Mouse (Mus musculus): Measurements from ENCODE around the gene Myh3. TPM values are rescaled to one million over a fixed set of nuclear protein-coding genes. Genes with fewer than 3 reads are reported as not detected.

The Myh3 gene
- polyA plus RNA-seq, 1 experiment from 2014 or later, result 0.10 TPM

DNA sequence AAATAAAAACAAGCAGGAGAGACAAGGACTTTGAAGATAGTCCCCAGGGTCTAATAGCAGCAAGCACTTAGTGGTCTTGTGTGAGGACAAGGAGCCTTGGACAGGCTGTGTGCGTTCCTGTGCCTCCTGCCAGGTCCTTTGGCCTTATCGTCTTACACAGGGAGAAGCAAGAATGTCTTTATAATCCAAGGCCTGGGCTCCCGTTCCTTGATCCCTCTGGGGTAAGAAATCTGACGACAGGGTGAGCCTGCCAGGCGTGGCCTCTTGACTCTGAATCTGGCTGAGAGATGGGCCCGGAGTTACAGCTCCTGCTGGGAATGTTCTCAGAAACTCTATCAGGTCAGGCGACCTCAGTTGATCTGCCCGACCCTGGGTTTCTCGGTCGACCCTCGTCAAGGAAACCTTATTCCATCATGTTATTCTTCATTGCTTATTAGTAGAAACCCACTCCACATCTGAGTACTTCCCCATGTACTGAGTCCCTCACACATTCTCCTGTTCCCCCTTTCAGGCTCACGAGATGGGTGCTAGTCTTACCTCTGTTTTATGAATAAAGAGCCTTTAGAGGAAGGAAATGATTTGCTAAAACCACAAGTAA, 42.7 kb downstream of the Myh3 start:
- no peak for ATAC-seq
- Histone ChIP-seq H3K27ac (ENCODE audit: low read depth, low read length) (no peak overlapping the region), H3K36me3 (ENCODE audit: control insufficient read depth, insufficient read depth) (no peaks in the 10 kb centered on the region), H3K4me3 (ENCODE audit: low read depth, low read length) (no peak overlapping the region), H3K9ac (ENCODE audit: low read depth, low read length) (no peak overlapping the region), H3K9me3 (ENCODE audit: control insufficient read depth) (no peaks in the 10 kb centered on the region), H3K27me3 (replicated peaks; ENCODE audit: control insufficient read depth, insufficient read depth, low read length) (no peaks in the 10 kb centered on the region), H3K4me2 (replicated peaks; ENCODE audit: low read depth) (no peak overlapping the region), H3K4me1 (replicated peaks; ENCODE audit: control insufficient read depth, insufficient read depth, low read length) (no peaks in the 10 kb centered on the region)
- no peak for TF ChIP-seq CTCF (IDR thresholded peaks at IDR 0.05; ENCODE audit: low read depth)
- 68% methylated on average over 12 of the region's 12 CpGs for WGBS

DNA sequence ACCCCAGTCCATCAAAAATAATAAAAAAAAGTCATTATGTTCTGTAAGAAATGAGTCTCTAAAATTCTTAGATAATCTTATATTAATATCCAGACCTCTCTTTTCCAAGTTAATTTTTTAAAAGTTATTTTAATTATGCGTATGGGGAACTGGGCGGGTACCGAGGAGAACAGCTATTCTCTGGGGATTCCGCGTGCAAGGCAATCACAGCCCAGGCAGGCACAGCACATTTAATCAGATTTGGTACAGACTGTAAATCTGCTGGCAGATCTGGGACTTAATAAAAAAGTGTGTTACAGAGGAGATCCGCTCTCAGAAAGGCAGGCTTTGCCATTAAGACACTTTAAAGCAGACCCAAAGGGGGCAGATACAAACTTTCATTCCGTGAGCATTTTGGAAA, 46.8 kb downstream of the Myh3 start:
- Histone ChIP-seq H3K36me3 (ENCODE audit: control insufficient read depth, insufficient read depth) (no peaks in the 10 kb centered on the region), H3K4me3 (ENCODE audit: low read depth, low read length) (no peak overlapping the region), H3K9me3 (ENCODE audit: control insufficient read depth) (no peaks in the 10 kb centered on the region), H3K4me2 (replicated peaks; ENCODE audit: low read depth) (no peak overlapping the region), H3K27ac (ENCODE audit: low read depth, low read length) (no peak overlapping the region), H3K4me1 (replicated peaks; ENCODE audit: control insufficient read depth, insufficient read depth, low read length) (no peaks in the 10 kb centered on the region), H3K27me3 (replicated peaks; ENCODE audit: control insufficient read depth, insufficient read depth, low read length) (no peaks in the 10 kb centered on the region), H3K9ac (ENCODE audit: low read depth, low read length) (no peak overlapping the region)
- 85% methylated on average over 7 of the region's 7 CpGs for WGBS
- TF ChIP-seq CTCF (IDR thresholded peaks at IDR 0.05; ENCODE audit: low read depth), result no peak
- no peak for ATAC-seq

- no peak for TF ChIP-seq CTCF (IDR thresholded peaks at IDR 0.05; ENCODE audit: low read depth)
- H3K4me1 ChIP-seq (replicated peaks; ENCODE audit: control insufficient read depth, insufficient read depth, low read length), result no peaks in the 10 kb centered on the region
- H3K9ac ChIP-seq (ENCODE audit: low read depth, low read length), result no peak overlapping the region
- no peak for ATAC-seq
- H3K27me3 ChIP-seq (replicated peaks; ENCODE audit: control insufficient read depth, insufficient read depth, low read length), result no peaks in the 10 kb centered on the region
- no peak overlapping the region for H3K27ac ChIP-seq (ENCODE audit: low read depth, low read length)
- H3K9me3 ChIP-seq (ENCODE audit: control insufficient read depth), result no peaks in the 10 kb centered on the region
- H3K4me2 ChIP-seq (replicated peaks; ENCODE audit: low read depth), result no peak overlapping the region
- no peak overlapping the region for H3K4me3 ChIP-seq (ENCODE audit: low read depth, low read length)
- WGBS, result 80% methylated on average over 17 of the region's 17 CpGs
- no peaks in the 10 kb centered on the region for H3K36me3 ChIP-seq (ENCODE audit: control insufficient read depth, insufficient read depth)
Measured at GRCm38 (mm10) chr11:67125361-67125760, 47.3 kb downstream of the Myh3 start.

GRCm38 (mm10) chr11:67133526-67133925, 55.4 kb downstream of the Myh3 start:
- ATAC-seq, result no peak
- Histone ChIP-seq H3K9ac (ENCODE audit: low read depth, low read length) (no peak overlapping the region), H3K4me3 (ENCODE audit: low read depth, low read length) (no peak overlapping the region), H3K9me3 (ENCODE audit: control insufficient read depth) (no peaks in the 10 kb centered on the region), H3K4me2 (replicated peaks; ENCODE audit: low read depth) (no peak overlapping the region), H3K27me3 (replicated peaks; ENCODE audit: control insufficient read depth, insufficient read depth, low read length) (no peaks in the 10 kb centered on the region), H3K36me3 (ENCODE audit: control insufficient read depth, insufficient read depth) (no peaks in the 10 kb centered on the region), H3K4me1 (replicated peaks; ENCODE audit: control insufficient read depth, insufficient read depth, low read length) (no peaks in the 10 kb centered on the region), H3K27ac (ENCODE audit: low read depth, low read length) (no peak overlapping the region)
- WGBS, result 72% methylated on average over 2 of the region's 2 CpGs
- TF ChIP-seq CTCF (IDR thresholded peaks at IDR 0.05; ENCODE audit: low read depth), result no peak

GRCm38 (mm10) chr11:67134654-67135053, 56.6 kb downstream of the Myh3 start:
- Histone ChIP-seq H3K4me3 (ENCODE audit: low read depth, low read length) (no peak overlapping the region), H3K9ac (ENCODE audit: low read depth, low read length) (no peak overlapping the region), H3K27ac (ENCODE audit: low read depth, low read length) (no peak overlapping the region), H3K4me2 (replicated peaks; ENCODE audit: low read depth) (no peak overlapping the region), H3K27me3 (replicated peaks; ENCODE audit: control insufficient read depth, insufficient read depth, low read length) (no peaks in the 10 kb centered on the region), H3K9me3 (ENCODE audit: control insufficient read depth) (no peaks in the 10 kb centered on the region), H3K36me3 (ENCODE audit: control insufficient read depth, insufficient read depth) (no peaks in the 10 kb centered on the region), H3K4me1 (replicated peaks; ENCODE audit: control insufficient read depth, insufficient read depth, low read length) (no peaks in the 10 kb centered on the region)
- 75% methylated on average over 6 of the region's 6 CpGs for WGBS
- ATAC-seq, result no peak
- no peak for TF ChIP-seq CTCF (IDR thresholded peaks at IDR 0.05; ENCODE audit: low read depth)

GRCm38 (mm10) chr11:67135532-67135931, 57.4 kb downstream of the Myh3 start:
- Histone ChIP-seq H3K4me3 (ENCODE audit: low read depth, low read length) (no peak overlapping the region), H3K36me3 (ENCODE audit: control insufficient read depth, insufficient read depth) (no peaks in the 10 kb centered on the region), H3K27ac (ENCODE audit: low read depth, low read length) (no peak overlapping the region), H3K27me3 (replicated peaks; ENCODE audit: control insufficient read depth, insufficient read depth, low read length) (no peaks in the 10 kb centered on the region), H3K9ac (ENCODE audit: low read depth, low read length) (no peak overlapping the region), H3K4me1 (replicated peaks; ENCODE audit: control insufficient read depth, insufficient read depth, low read length) (no peaks in the 10 kb centered on the region), H3K9me3 (ENCODE audit: control insufficient read depth) (no peaks in the 10 kb centered on the region), H3K4me2 (replicated peaks; ENCODE audit: low read depth) (no peak overlapping the region)
- 83% methylated on average over 2 of the region's 2 CpGs for WGBS
- TF ChIP-seq CTCF (IDR thresholded peaks at IDR 0.05; ENCODE audit: low read depth), result no peak
- ATAC-seq, result no peak

- WGBS, result 62% methylated on average over 8 of the region's 8 CpGs
- no peak for ATAC-seq
- H3K4me2 ChIP-seq (replicated peaks; ENCODE audit: low read depth), result no peak overlapping the region
- H3K27me3 ChIP-seq (replicated peaks; ENCODE audit: control insufficient read depth, insufficient read depth, low read length), result no peaks in the 10 kb centered on the region
- no peaks in the 10 kb centered on the region for H3K9me3 ChIP-seq (ENCODE audit: control insufficient read depth)
- no peak overlapping the region for H3K27ac ChIP-seq (ENCODE audit: low read depth, low read length)
- no peak overlapping the region for H3K9ac ChIP-seq (ENCODE audit: low read depth, low read length)
- no peaks in the 10 kb centered on the region for H3K4me1 ChIP-seq (replicated peaks; ENCODE audit: control insufficient read depth, insufficient read depth, low read length)
- TF ChIP-seq CTCF (IDR thresholded peaks at IDR 0.05; ENCODE audit: low read depth), result no peak
- no peak overlapping the region for H3K4me3 ChIP-seq (ENCODE audit: low read depth, low read length)
- no peaks in the 10 kb centered on the region for H3K36me3 ChIP-seq (ENCODE audit: control insufficient read depth, insufficient read depth)
Measured at GRCm38 (mm10) chr11:67139556-67139955, 61.5 kb downstream of the Myh3 start.
